Mouse (Mus musculus): Measurements from ENCODE around the gene Arxes2. TPM values are rescaled to one million over a fixed set of nuclear protein-coding genes. Genes with fewer than 3 reads are reported as not detected.

Gene Arxes2
- total and polyA plus RNA-seq, 2 experiments from 2014 or later, result 211 to 280 TPM

DNA sequence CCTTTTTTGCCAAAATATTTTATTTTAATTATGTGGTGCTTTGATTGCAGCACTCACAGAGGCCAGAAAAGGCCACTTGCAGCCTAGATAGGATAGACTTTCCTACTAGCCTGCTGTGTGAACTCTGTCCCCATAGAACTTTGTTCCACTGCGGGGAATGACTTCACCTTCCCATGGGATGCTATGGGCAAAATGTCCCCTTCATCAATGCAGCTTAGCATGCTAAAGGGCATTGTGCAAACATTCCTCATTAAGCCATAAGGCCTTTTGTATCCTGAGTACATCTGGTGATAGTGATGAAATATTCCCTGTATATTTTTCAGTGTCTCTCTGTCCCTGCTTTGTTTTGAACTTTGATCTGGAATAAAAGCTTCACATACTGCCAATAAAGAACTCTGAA lies 50.1 kb downstream of the Arxes2 start:
- no peak overlapping the region for H3K4me2 ChIP-seq (ENCODE audit: low read depth)
- WGBS, result 80% methylated on average over 1 of the region's 1 CpGs
- no peaks in the 10 kb centered on the region for H3K27me3 ChIP-seq (ENCODE audit: insufficient read depth, low read length)
- H3K4me3 ChIP-seq (ENCODE audit: low read depth, low read length), result no peak overlapping the region
- H3K9me3 ChIP-seq (ENCODE audit: low read length), result no peaks in the 10 kb centered on the region
- no peaks in the 10 kb centered on the region for H3K36me3 ChIP-seq (ENCODE audit: insufficient read depth)
- no peak overlapping the region for H3K27ac ChIP-seq (ENCODE audit: low read depth, low read length)
- no peak for TF ChIP-seq CTCF (IDR thresholded peaks at IDR 0.05; ENCODE audit: low read depth)
- DNase-seq (no peak), ATAC-seq (no peak)
- no peaks in the 10 kb centered on the region for H3K4me1 ChIP-seq (ENCODE audit: insufficient read depth)
- H3K9ac ChIP-seq, result no peak overlapping the region

Other genes with a start within 250 kb of the Arxes2 start
- gene Bhlhb9, start 196.2 kb upstream of the Arxes2 start, total RNA-seq (2014; rRNA removed), result 68.0 and 86.0 TPM in 2 replicates
- gene Bhlhb9, start 196.2 kb upstream of the Arxes2 start, polyA plus RNA-seq (2015; fragmentation: Nextera tagmentation; extraction: Ambion mirVana), result 79.9 and 99.6 TPM in 2 replicates
- 121 and 175 TPM in 2 replicates for gene Gprasp2, start 154.8 kb upstream of the Arxes2 start, total RNA-seq (2014; rRNA removed)
- gene Gprasp2, start 154.8 kb upstream of the Arxes2 start, polyA plus RNA-seq (2015; fragmentation: Nextera tagmentation; extraction: Ambion mirVana), result 105 and 155 TPM in 2 replicates
- 54.5 and 55.4 TPM in 2 replicates for gene Arxes1, start 39.5 kb downstream of the Arxes2 start, total RNA-seq (2014; rRNA removed)
- 109 and 190 TPM in 2 replicates for gene Arxes1, start 39.5 kb downstream of the Arxes2 start, polyA plus RNA-seq (2015; fragmentation: Nextera tagmentation; extraction: Ambion mirVana)
- 417 and 436 TPM in 2 replicates for gene Bex2, start 74.4 kb downstream of the Arxes2 start, total RNA-seq (2014; rRNA removed)
- 952 and 965 TPM in 2 replicates for gene Bex2, start 74.4 kb downstream of the Arxes2 start, polyA plus RNA-seq (2015; fragmentation: Nextera tagmentation; extraction: Ambion mirVana)
- not detected in 2 replicates for gene Nxf3, start 91.4 kb downstream of the Arxes2 start, total RNA-seq (2014; rRNA removed)
- gene Nxf3, start 91.4 kb downstream of the Arxes2 start, polyA plus RNA-seq (2015; fragmentation: Nextera tagmentation; extraction: Ambion mirVana), result 0.27 TPM in 1 of 2 replicates, not detected in the other
- 92.9 and 120 TPM in 2 replicates for gene Bex4, start 145.2 kb downstream of the Arxes2 start, total RNA-seq (2014; rRNA removed)
- 204 and 211 TPM in 2 replicates for gene Bex4, start 145.2 kb downstream of the Arxes2 start, polyA plus RNA-seq (2015; fragmentation: Nextera tagmentation; extraction: Ambion mirVana)
- 112 and 117 TPM in 2 replicates for gene Tceal8, start 178.5 kb downstream of the Arxes2 start, total RNA-seq (2014; rRNA removed)
- gene Tceal8, start 178.5 kb downstream of the Arxes2 start, polyA plus RNA-seq (2015; fragmentation: Nextera tagmentation; extraction: Ambion mirVana), result 134 and 141 TPM in 2 replicates
- gene Tceal5, start 210.1 kb downstream of the Arxes2 start, total RNA-seq (2014; rRNA removed), result 14.2 and 14.9 TPM in 2 replicates
- gene Tceal5, start 210.1 kb downstream of the Arxes2 start, polyA plus RNA-seq (2015; fragmentation: Nextera tagmentation; extraction: Ambion mirVana), result 34.6 and 41.5 TPM in 2 replicates
- gene Tceal7, start 221.0 kb downstream of the Arxes2 start, total RNA-seq (2014; rRNA removed), result 3.0 and 4.4 TPM in 2 replicates
- gene Tceal7, start 221.0 kb downstream of the Arxes2 start, polyA plus RNA-seq (2015; fragmentation: Nextera tagmentation; extraction: Ambion mirVana), result 4.6 and 4.9 TPM in 2 replicates
- gene Bex1, start 221.7 kb downstream of the Arxes2 start, total RNA-seq (2014; rRNA removed), result 105 and 106 TPM in 2 replicates
- gene Bex1, start 221.7 kb downstream of the Arxes2 start, polyA plus RNA-seq (2015; fragmentation: Nextera tagmentation; extraction: Ambion mirVana), result 288 and 297 TPM in 2 replicates